Mouse (Mus musculus) ES-E14 (cell line): ENCODE measurements around the gene Tldc2. TPM values are rescaled to one million over a fixed set of nuclear protein-coding genes. Genes with fewer than 3 reads are reported as not detected.

ENCODE experiments used
- DNase-seq: peaks from one replicate; pipeline ENCODE4 v3.0.0-alpha.2; 2013; ENCODE audit warnings: low read depth, low spot score
- H3K27ac ChIP-seq: 2 replicates; pipeline ENCODE4 v1.5.1; 2012; ENCODE audit warnings: low read depth, mild to moderate bottlenecking, low read length, moderate library complexity, mixed read lengths; ENCODE audit not compliant: poor library complexity, insufficient read depth, severe bottlenecking
- H3K36me3 ChIP-seq: 2 replicates; pipeline ENCODE4 v1.6.1; 2012; ENCODE audit warnings: mild to moderate bottlenecking, low read length, moderate library complexity, mixed read lengths; ENCODE audit not compliant: control insufficient read depth, poor library complexity, insufficient read depth, severe bottlenecking
- H3K4me1 ChIP-seq, 2 experiments: fragments of 150-350 bp in 1 of 2; sonication (generic) in 1 of 2; 2 replicates each; pipeline ENCODE4 v1.6.1; 2012; ENCODE audit warnings: low read length in 2 of 2, mild to moderate bottlenecking in 1 of 2, mixed read lengths in 1 of 2; ENCODE audit not compliant: control insufficient read depth in 2 of 2, insufficient read depth in 2 of 2, poor library complexity in 1 of 2
- H3K4me3 ChIP-seq, 2 experiments: fragments of 150-350 bp in 1 of 2; sonication (generic) in 1 of 2; 2 replicates each; pipeline ENCODE4 v1.5.1; 2012; ENCODE audit warnings: low read length in 2 of 2, low read depth in 1 of 2, mild to moderate bottlenecking in 1 of 2, mixed read lengths in 1 of 2; ENCODE audit not compliant: insufficient read depth in 1 of 2, poor library complexity in 1 of 2, severe bottlenecking in 1 of 2
- H3K9ac ChIP-seq: 2 replicates; pipeline ENCODE4 v1.6.1; 2012; ENCODE audit warnings: low read depth, mild to moderate bottlenecking, low read length, mixed read lengths; ENCODE audit not compliant: poor library complexity, insufficient read depth, severe bottlenecking
- H3K9me3 ChIP-seq: fragments of 150-350 bp; sonication (generic); 2 replicates; pipeline ENCODE4 v1.6.1; 2012; ENCODE audit warnings: low read depth, mild to moderate bottlenecking, low read length; ENCODE audit not compliant: control insufficient read depth, insufficient read depth
- CHD2 ChIP-seq: IDR thresholded peaks from 2 replicates; pipeline ENCODE4 v1.6.1; 2014; ENCODE audit warnings: mild to moderate bottlenecking, low read depth, low read length, inconsistent platforms
- HCFC1 ChIP-seq: IDR thresholded peaks from 2 replicates; pipeline ENCODE4 v1.6.1; 2012; ENCODE audit warnings: low read length, inconsistent platforms, borderline replicate concordance; ENCODE audit not compliant: insufficient read depth
- MAFK ChIP-seq: IDR thresholded peaks from 2 replicates; pipeline ENCODE4 v1.6.1; 2014; ENCODE audit warnings: mild to moderate bottlenecking, low read depth, low read length, inconsistent platforms; ENCODE audit not compliant: insufficient read depth
- ZC3H11A ChIP-seq: IDR thresholded peaks from 2 replicates; pipeline ENCODE4 v1.6.1; 2012; ENCODE audit warnings: low read depth, mild to moderate bottlenecking, inconsistent platforms, low read length, borderline replicate concordance
- ZNF384 ChIP-seq: IDR thresholded peaks from 2 replicates; pipeline ENCODE4 v1.6.1; 2012; ENCODE audit warnings: low read depth, low read length, inconsistent platforms
- in situ Hi-C, 2 experiments: fragments of 600-800 bp; cut with MboI; formaldehyde crosslinking; loops; one replicate each; pipeline ENCODE4 v1.15.1; 2025; ENCODE audit warnings: low sequenced_read_pairs in 2 of 2, inconsistent platforms in 1 of 2; ENCODE audit not compliant: unreplicated experiment in 2 of 2
- total RNA-seq: library from RNA; depleted of rRNA; stranded (reverse); fragments of 300-350 nt; gene quantifications from 2 replicates; pipeline ENCODE4 v1.2.3, GENCODE M21; 2012; rRNA removed

Tldc2 gene
- total RNA-seq = not detected in 2 replicates

DNA sequence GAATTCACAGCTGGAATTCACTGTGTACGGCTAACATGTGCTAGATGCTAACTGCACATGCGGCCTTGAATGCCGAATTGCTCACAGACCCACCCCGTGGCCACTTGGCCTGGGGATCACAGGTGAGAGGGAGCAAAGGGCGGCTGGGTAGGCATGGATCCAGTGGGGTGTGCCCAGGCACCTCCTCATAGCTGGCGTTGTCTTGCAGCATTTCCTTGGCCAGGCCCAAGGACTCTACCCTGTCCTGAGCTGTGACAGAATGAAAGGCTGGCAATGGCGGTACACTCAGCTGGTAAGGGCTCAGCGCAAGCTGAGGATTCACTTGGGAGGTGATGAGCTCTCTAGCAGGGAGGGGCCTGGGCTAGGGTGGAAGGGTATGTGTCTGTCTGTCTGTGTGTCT lies at the start of gene Tldc2:
TSS of gene Tldc2 (plus strand) at position 260 of the 400 bp plus-strand sequence.
- H3K27ac ChIP-seq = no peak within 1 kb of the TSS
- in situ Hi-C loops = no loop called here
- no peaks in the 10 kb centered on the region for H3K36me3 ChIP-seq
- no peak for TF ChIP-seq MAFK
- no peak for TF ChIP-seq CHD2
- TF ChIP-seq ZNF384 = no peak
- TF ChIP-seq ZC3H11A = no peak
- TF ChIP-seq HCFC1 = no peak
- H3K4me1 ChIP-seq = no peaks in the 10 kb centered on the region
- no peak within 1 kb of the TSS for H3K4me3 ChIP-seq
- no peak for DNase-seq
- H3K9me3 ChIP-seq = no peaks in the 10 kb centered on the region
- H3K9ac ChIP-seq = no peak within 1 kb of the TSS

DNA sequence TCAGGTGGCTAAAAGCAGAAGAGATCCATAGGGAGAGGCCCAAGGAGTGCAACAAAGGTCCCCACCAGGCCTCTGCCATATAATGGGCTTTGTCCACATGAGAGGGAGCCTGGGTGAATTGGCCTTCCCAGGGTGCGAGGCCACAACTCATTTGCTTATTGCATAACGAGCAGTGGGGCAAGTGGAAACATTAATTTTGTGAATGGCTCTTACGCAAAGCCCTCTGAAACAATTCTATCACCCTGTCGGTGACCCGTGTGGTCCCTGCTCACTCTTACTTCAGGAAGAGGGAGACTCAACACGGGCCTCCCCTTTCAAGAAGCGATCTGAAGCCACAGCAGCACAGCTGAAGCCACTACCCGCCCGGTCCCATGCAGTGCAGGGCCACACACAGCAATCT lies 49.6 kb upstream of the Tldc2 start:
- no peak overlapping the region for H3K9ac ChIP-seq
- H3K4me1 ChIP-seq = peaks cover 0 to 4% of the 10 kb centered on the region in 2 experiments; a peak in 1 of 4 replicates
- no peak overlapping the region for H3K4me3 ChIP-seq
- H3K27ac ChIP-seq = no peak overlapping the region
- peaks cover 2% of the 10 kb centered on the region; the same call in 1 of the 2 replicates for H3K36me3 ChIP-seq
- H3K9me3 ChIP-seq = no peaks in the 10 kb centered on the region
- DNase-seq = no peak
- in situ Hi-C loops = no loop called here
- TF ChIP-seq ZC3H11A = no peak
- TF ChIP-seq HCFC1 = no peak
- no peak for TF ChIP-seq CHD2
- TF ChIP-seq ZNF384 = no peak
- no peak for TF ChIP-seq MAFK

DNA sequence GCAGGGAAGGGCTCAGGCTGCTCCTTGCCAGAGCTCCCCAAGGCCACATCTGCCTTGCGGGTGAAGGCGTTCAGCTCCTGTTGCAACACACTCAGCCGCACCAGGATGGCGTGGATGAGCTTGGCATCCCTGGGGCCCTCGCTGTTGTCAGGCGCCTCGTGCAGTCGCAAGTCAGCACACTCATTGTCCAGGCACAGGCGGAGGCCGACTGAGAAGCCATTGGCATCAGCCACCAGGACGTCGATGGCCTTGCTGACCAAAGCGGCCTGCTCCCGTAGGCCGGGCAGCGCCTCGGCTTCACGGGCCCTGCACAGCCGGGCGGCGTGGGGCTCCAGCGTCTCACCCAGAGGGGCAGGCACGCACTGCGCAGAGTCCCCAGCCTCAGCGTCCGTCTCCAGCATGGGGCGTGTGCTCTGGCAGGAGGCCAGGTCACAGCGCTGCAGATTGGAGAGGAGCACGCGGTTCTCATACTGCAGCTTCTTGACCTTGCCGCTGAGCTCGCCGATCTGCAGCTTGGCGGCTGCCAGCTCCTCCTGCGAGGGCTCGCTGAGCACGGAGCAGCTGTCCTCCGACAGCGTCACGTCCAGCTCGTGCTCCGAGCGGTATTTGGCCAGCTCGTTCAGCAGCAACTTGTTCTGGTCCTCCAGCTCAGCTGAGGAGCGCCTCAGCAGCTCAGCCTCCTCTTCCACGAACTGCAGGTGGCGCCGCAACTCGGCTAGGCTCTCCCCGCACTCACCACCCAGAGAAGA lies 46.8 kb upstream of the Tldc2 start:
- Histone ChIP-seq H3K36me3 (peaks cover 2% of the 10 kb centered on the region; the same call in 1 of the 2 replicates), H3K9me3 (no peaks in the 10 kb centered on the region), H3K9ac (peak overlapping the region; percentile 45; the same call in 1 of the 2 replicates), H3K4me3 (peak overlapping the region; percentile 18 to 55; a peak in 3 of 4 replicates), H3K4me1 (peaks cover 0 to 4% of the 10 kb centered on the region in 2 experiments; a peak in 1 of 4 replicates), H3K27ac (no peak overlapping the region)
- in situ Hi-C loops = no loop called here
- TF ChIP-seq HCFC1 (no peak), ZC3H11A (no peak), CHD2 (no peak), ZNF384 (no peak), MAFK (no peak)
- no peak for DNase-seq

DNA sequence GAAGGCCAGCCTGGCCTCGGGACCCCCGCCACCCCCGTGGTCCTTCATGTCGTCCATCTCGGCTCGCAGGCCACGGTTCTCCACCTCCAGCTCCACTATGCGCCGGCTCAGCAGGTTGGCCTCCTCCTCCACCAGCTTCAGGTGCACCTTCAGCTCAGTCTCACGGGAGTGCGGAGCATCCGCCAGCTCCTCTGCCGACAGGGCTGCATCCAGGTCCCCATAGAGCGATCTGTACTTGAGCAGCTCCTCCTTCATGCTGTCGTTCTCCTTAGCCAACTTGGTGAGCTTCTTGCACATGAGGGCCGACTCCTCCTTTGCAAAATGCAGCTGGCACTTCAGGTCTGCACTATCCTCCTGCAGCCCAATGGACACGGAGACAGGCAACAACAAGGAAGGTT lies 46.2 kb upstream of the Tldc2 start:
- TF ChIP-seq CHD2 = no peak
- no peak for TF ChIP-seq MAFK
- Histone ChIP-seq H3K4me1 (peaks cover 0 to 4% of the 10 kb centered on the region in 2 experiments; a peak in 1 of 4 replicates), H3K9me3 (no peaks in the 10 kb centered on the region), H3K36me3 (peaks cover 2% of the 10 kb centered on the region; the same call in 1 of the 2 replicates), H3K9ac (no peak overlapping the region; the same call in 1 of the 2 replicates), H3K27ac (no peak overlapping the region; the same call in 1 of the 2 replicates), H3K4me3 (peak overlapping the region; percentile 18 to 55; a peak in 2 of 4 replicates)
- in situ Hi-C loops = no loop called here
- no peak for DNase-seq
